Mouse (Mus musculus): ENCODE data around the gene Tubb4a. TPM values are rescaled to one million over a fixed set of nuclear protein-coding genes. Genes with fewer than 3 reads are reported as not detected.

Tubb4a gene
- total RNA-seq, 1 experiment from 2014 or later: 0.30 TPM

- ATAC-seq (replicated peaks in 1 of 2; ENCODE audit: insufficient read depth in 1 of 2, low FRiP score in 2 of 2, low TSS enrichment in 1 of 2, low read depth in 1 of 2, poor library complexity in 2 of 2, severe bottlenecking in 2 of 2): no peak
Measured at GRCm38 (mm10) chr17:57066908-57067307, 20.7 kb downstream of the Tubb4a start.

DNA sequence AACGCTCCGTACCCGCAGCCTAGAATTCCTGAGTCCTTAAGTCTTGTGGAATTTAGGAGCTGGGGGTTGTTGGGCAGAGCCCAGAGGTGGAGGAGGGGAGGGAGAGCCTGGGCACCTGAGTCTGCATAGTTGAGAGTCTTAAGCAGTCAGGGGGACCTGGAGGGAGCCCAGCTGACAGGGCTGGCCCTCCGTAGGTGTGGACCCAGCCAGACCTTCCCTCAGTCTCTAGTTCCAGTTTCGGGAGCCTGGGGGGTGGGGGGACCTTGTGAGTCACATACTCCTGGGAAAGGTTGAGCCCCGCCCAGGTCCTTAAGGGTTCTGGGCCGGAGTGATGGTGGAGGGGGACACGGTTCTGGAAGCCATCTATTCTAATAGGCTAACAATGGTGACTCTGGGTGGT, 24.6 kb downstream of the Tubb4a start:
- ATAC-seq (replicated peaks in 1 of 2; ENCODE audit: insufficient read depth in 1 of 2, low FRiP score in 2 of 2, low TSS enrichment in 1 of 2, low read depth in 1 of 2, poor library complexity in 2 of 2, severe bottlenecking in 2 of 2): no peak

DNA sequence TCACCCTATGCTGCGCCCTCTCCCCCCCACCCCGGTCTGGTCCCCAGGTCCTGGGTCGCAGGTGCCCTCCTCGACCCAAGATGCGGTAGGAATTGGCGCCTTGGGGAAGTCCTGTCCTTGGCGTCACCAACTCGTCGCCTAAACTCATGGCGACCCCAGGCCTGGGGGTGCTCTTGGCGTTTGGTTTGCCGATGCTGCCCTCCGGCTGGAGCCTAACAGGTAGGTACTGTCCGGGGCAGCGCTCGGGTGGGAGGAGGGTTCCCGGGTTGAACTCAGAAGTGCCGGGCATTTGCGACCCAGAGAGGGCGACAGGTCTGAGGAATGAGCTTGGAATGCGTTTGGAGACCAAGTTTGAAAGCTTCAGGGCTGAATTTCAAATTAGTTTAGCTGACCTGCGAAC, 25.0 kb downstream of the Tubb4a start:
- no peak for ATAC-seq (replicated peaks in 1 of 2; ENCODE audit: insufficient read depth in 1 of 2, low FRiP score in 2 of 2, low TSS enrichment in 1 of 2, low read depth in 1 of 2, poor library complexity in 2 of 2, severe bottlenecking in 2 of 2)

- ATAC-seq (replicated peaks in 1 of 2; ENCODE audit: insufficient read depth in 1 of 2, low FRiP score in 2 of 2, low TSS enrichment in 1 of 2, low read depth in 1 of 2, poor library complexity in 2 of 2, severe bottlenecking in 2 of 2): no peak
Measured at GRCm38 (mm10) chr17:57062011-57062521, 25.5 kb downstream of the Tubb4a start.

DNA sequence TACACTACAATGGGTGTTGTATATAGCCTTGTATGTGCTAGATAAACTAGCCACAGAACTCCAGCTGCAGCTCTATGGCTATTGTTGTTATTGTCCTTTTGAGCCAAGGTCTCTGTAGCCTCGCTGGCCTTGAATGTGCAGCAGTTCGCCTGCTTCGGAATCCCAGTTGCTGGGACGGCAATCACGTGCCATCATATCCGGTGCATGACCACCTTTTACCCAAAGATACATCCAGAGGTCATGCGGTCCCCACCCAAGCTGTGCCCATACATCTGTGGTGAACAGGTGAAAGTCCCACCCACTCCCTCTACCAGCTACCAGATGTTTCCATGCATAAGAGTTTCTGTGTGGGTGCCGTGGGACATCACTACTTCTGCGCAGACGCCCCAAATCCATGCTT, 26.5 kb downstream of the Tubb4a start:
- ATAC-seq (replicated peaks in 1 of 2; ENCODE audit: insufficient read depth in 1 of 2, low FRiP score in 2 of 2, low TSS enrichment in 1 of 2, low read depth in 1 of 2, poor library complexity in 2 of 2, severe bottlenecking in 2 of 2): no peak

DNA sequence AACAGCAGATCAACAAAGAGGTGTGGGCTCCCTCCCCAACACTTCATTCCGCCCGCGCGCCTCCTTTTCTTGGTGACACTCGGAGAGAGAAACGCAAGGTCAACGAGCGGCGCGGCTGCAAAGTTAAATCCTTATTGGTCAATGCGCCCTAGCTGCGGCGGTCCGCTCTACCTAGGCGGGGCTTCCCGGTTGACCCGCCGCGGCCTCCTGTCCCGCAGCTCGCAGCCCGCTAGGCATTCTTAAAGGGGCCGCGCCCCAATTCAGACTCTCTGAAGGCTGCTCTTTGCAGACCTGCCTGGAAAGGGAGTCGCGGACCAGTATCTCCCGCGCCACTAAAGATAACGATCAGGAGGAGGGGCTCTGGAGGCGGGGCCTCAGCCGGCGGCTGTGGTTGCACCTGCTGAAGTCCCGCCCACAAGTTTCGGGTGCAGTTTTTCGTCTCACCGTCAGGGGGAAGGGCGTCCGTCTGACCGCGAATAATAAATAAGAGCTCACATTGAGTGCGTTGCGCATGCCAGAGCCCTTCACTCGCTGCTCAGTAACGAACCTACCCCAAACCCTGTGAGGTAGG, 27.3 kb downstream of the Tubb4a start:
- peak; percentile 83 to 87 for ATAC-seq (replicated peaks in 1 of 2; ENCODE audit: insufficient read depth in 1 of 2, low FRiP score in 2 of 2, low TSS enrichment in 1 of 2, low read depth in 1 of 2, poor library complexity in 2 of 2, severe bottlenecking in 2 of 2)

DNA sequence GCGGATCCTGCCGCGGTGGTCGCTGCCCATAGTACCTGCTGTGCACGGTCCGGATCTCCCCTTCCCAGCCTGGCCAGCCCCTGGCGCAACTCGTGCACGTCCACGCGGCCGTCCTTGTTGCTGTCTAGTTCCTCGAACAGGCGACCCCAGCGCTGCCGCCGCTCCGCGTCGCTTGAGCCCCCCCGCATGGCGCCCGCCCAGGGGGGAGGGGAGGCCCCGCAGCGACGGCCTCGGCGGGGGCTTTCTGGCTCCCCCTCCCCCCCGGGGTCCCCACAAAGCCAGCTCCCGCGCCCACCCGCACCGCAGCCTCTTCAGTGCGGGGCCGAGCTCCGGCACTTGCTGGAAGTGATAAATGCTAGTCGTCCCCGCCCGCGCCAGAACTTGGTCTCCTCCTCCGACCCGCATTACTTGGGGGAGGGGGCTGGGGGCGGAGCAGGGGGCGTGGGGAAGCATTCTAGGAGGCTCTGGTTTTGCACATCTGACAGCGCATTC, 28.1 kb downstream of the Tubb4a start, which contains the start of gene Slc25a23:
Gene Slc25a23 (minus strand): TSS at position 378 of the 492 bp plus-strand sequence.
- peak in 1 of 2 experiments; percentile 14; a peak in 1 of 4 replicates for ATAC-seq (replicated peaks in 1 of 2; ENCODE audit: insufficient read depth in 1 of 2, low FRiP score in 2 of 2, low TSS enrichment in 1 of 2, low read depth in 1 of 2, poor library complexity in 2 of 2, severe bottlenecking in 2 of 2)

DNA sequence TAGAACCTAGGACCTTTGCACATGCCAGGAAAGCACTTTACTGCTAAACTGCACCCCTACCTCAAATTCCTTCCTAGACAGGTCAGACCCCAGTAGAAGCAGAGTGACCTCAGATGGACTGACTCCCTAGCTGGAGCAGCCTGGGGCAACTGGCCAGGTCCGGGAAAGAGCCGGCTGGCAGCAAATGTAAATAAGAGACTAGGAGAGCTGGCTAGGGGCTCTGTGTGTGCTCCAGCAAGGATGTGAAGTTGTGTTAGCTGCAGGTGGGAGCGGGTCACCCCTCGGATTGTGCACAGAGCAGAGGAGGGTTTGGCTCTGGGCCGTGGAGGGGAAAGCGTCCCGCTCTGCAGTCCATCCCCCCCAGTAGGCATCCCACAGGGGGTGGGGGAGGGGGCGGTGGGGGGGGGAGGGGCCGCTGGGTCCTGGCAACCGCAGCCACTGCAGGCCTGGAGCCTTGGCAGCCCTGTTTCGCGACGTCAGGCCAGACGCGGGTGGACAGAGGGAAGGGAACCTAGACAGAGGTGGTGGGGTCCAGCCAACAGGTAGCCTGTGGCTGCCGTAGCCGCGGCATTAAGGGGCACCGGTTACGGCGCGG, 28.6 kb downstream of the Tubb4a start, which contains the start of gene Crb3:
Gene Crb3 (plus strand): TSS at position 215 of the 595 bp plus-strand sequence.
- ATAC-seq (replicated peaks in 1 of 2; ENCODE audit: insufficient read depth in 1 of 2, low FRiP score in 2 of 2, low TSS enrichment in 1 of 2, low read depth in 1 of 2, poor library complexity in 2 of 2, severe bottlenecking in 2 of 2): no peak

GRCm38 (mm10) chr17:57056246-57056645, 31.3 kb downstream of the Tubb4a start:
- ATAC-seq (replicated peaks in 1 of 2; ENCODE audit: insufficient read depth in 1 of 2, low FRiP score in 2 of 2, low TSS enrichment in 1 of 2, low read depth in 1 of 2, poor library complexity in 2 of 2, severe bottlenecking in 2 of 2): no peak

- ATAC-seq (replicated peaks in 1 of 2; ENCODE audit: insufficient read depth in 1 of 2, low FRiP score in 2 of 2, low TSS enrichment in 1 of 2, low read depth in 1 of 2, poor library complexity in 2 of 2, severe bottlenecking in 2 of 2): peak in 1 of 2 experiments; percentile 63; a peak in 2 of 4 replicates
Measured at GRCm38 (mm10) chr17:57051679-57052078, 35.9 kb downstream of the Tubb4a start.

DNA sequence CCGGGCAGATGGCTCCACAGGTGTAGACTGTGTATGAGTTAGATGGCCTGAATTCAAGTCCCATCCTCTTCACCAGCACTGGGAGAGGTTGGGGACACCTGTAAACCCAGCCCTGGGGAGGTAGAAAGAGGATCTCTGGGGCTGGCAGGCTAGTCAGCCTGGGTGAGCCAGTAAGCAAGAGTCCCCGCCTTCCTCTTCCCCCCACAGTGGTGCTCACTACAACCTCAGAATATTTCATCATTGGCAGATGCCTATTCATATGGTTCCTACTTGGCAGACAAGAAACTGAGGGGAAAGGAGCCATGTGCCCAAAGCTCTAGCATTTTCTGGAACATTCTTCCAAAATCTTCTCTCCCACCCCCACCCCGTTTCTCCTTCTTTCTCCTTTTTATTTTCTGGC, 38.8 kb downstream of the Tubb4a start:
- ATAC-seq (replicated peaks in 1 of 2; ENCODE audit: insufficient read depth in 1 of 2, low FRiP score in 2 of 2, low TSS enrichment in 1 of 2, low read depth in 1 of 2, poor library complexity in 2 of 2, severe bottlenecking in 2 of 2): no peak; a peak in 2 of 4 replicates

DNA sequence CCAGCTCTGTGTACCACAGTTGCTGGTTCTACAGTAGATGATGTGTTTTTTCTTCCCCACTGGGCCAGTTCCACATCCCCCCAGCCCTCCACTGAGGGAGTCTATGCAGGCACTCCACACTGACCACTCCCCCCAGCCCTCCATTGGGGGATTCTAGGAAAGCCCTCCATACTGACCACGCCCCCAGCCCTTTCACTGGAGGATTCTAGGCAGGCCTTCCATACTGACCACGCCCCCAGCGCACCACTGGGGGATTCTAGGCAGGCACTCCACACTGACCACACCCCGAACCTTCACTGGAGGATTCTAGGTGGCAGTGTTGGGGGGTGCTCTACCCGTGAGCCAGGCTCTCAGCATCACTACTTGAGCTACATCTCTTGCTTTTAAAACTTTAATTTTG, 40.2 kb downstream of the Tubb4a start:
- no peak for ATAC-seq (replicated peaks in 1 of 2; ENCODE audit: insufficient read depth in 1 of 2, low FRiP score in 2 of 2, low TSS enrichment in 1 of 2, low read depth in 1 of 2, poor library complexity in 2 of 2, severe bottlenecking in 2 of 2)

DNA sequence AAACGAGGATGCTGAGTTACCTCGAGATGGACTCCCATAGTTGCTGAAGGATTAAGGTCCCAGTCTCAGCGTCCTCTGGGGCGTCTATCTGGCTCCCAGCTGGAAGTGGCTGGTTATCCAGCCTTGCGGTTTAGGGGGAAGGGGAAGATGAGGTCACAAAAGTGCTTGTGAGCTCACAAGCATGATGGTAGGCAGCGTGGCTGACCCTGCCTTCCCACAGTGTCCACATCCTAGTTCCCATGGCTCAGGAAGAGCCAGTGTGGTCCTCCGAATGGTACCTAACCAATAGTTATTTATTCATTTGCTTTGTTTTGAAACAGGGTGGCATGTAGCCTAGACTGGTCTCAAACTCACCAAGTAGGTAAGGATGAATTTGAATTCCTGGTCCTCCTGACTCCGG, 46.0 kb downstream of the Tubb4a start, which contains the start of gene Slc25a41:
Gene Slc25a41 (minus strand): TSS at position 101 of the 400 bp plus-strand sequence.
- no peak for ATAC-seq (replicated peaks in 1 of 2; ENCODE audit: insufficient read depth in 1 of 2, low FRiP score in 2 of 2, low TSS enrichment in 1 of 2, low read depth in 1 of 2, poor library complexity in 2 of 2, severe bottlenecking in 2 of 2)

- ATAC-seq (replicated peaks in 1 of 2; ENCODE audit: insufficient read depth in 1 of 2, low FRiP score in 2 of 2, low TSS enrichment in 1 of 2, low read depth in 1 of 2, poor library complexity in 2 of 2, severe bottlenecking in 2 of 2): no peak; a peak in 1 of 4 replicates
Measured at GRCm38 (mm10) chr17:57038978-57039377, 48.6 kb downstream of the Tubb4a start.

DNA sequence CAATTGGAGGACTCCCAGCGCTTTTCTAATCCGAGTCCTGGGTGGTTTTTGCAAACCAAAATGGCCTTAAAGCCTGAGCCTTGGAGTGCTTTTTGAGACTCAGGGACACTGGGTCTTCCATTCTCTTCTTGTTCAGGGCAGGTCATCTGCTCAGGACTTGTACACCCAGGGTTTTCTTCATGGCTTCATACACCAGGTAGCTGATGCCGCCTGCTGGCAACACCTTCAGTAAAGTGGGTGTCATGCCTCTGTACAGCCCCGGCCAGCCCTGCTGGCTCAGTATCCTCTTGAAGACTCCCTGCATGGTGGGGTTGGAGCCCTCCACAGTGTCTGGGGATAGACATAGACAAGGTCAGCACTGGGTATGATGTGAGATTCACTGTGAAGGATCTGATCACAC, 54.7 kb downstream of the Tubb4a start:
- ATAC-seq (replicated peaks in 1 of 2; ENCODE audit: insufficient read depth in 1 of 2, low FRiP score in 2 of 2, low TSS enrichment in 1 of 2, low read depth in 1 of 2, poor library complexity in 2 of 2, severe bottlenecking in 2 of 2): no peak

DNA sequence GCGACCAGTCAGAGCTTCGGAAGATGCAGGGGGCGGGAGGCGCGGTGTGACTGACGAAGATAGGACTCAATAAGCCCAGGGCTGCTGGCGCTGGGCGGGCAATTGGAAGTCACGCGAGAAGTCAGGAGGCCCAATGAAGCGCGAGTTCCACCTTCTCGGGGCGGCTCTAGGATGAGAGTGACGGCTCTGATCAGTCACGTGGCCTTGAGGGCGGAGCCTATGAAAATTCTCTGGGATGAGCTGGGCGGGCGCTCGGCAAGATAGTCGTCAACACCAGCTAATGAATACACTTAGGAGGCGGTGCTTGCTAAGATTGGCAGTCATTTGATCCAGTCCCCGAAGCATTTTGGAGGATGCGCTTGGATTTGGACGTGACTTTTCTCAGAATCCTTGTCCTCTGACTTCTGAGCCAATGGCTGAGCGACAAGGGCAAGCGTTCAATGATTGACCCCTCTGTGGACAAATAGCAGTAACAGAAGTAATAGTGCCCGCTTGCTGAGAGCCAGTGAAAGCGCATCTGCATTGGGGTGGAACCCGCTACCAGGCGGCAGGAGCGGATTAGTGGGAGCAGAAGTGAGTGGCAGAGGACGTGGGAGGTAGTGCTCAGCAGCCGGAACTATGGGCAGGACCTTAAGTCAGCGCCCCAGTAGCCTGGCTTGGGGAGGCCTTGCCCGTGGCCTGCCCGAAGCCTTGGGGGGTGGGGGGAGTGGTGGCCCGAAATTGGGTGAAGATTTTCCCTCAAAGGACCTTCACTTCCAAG, 55.7 kb downstream of the Tubb4a start:
- ATAC-seq (replicated peaks in 1 of 2; ENCODE audit: insufficient read depth in 1 of 2, low FRiP score in 2 of 2, low TSS enrichment in 1 of 2, low read depth in 1 of 2, poor library complexity in 2 of 2, severe bottlenecking in 2 of 2): peak; percentile 89

GRCm38 (mm10) chr17:57030931-57031660, 56.5 kb downstream of the Tubb4a start, which contains the start of gene Khsrp:
Gene Khsrp, minus strand, starts transcription at chr17:57031522.
- no peak for ATAC-seq (replicated peaks in 1 of 2; ENCODE audit: insufficient read depth in 1 of 2, low FRiP score in 2 of 2, low TSS enrichment in 1 of 2, low read depth in 1 of 2, poor library complexity in 2 of 2, severe bottlenecking in 2 of 2)

Measured in hematopoietic stem cell, adult 5-6 weeks (primary cell).